Mouse (Mus musculus) right cerebral cortex, postnatal 36 days (tissue): ENCODE results near the gene Gdpd3.

Experiments used
- DNase-seq, 2 experiments: peaks; one replicate each; pipeline ENCODE4 v3.0.0; 2022; ENCODE audit warnings: low spot score in 2 of 2, mixed read lengths in 1 of 2

Gene Gdpd3

GRCm38 (mm10) chr7:126789141-126789540 lies 23.0 kb downstream of the Gdpd3 start:
- no peak for DNase-seq

DNA sequence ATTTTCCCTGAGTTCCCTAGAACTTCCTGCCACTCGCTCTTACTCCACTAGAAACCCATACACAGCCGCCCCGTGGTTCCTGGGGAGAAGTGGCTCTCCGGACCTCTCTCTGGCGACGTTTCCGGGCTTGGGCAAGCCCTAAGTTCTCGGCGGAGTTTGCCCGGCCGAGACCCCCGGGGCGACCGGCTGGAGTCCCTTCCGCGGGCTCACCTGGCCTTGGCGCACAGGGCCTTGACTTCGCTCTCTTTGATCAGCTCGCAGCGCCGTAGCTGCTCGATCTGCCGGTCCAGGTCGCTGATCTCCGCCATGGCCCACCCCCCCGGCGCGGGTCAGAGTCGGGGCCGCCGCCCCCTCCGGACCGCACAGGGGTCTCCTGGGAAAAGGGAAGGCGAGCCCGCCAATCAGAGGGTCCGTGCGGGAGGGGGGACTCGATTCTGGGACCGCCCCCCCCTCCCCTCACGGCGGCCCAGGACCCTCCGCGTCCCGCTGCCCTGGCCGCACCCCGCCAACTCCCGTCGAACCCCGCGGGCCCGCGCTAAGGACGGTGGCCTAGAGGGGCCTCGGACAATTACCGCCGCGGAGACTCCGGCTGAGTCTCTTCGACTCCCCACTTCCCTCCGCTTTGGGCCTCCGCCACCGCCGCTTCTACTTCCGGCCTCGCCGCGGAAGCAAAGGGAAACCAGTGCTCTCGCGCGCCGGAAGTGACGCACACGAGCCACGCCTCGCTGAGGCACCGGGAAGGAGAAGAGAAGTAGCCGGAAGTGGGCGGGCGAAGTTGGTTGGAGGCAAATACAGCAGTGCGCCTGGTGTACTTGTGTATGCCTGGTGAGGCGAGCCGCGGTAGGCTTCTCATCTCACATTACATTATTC lies 26.0 kb downstream of the Gdpd3 start, which contains the start of gene Ppp4c:
TSS of gene Ppp4c (minus strand) at position 646 of the 870 bp plus-strand sequence.
- peak; percentile 94 to 95 for DNase-seq

GRCm38 (mm10) chr7:126792721-126793443 lies 26.7 kb downstream of the Gdpd3 start:
- no peak for DNase-seq

DNA sequence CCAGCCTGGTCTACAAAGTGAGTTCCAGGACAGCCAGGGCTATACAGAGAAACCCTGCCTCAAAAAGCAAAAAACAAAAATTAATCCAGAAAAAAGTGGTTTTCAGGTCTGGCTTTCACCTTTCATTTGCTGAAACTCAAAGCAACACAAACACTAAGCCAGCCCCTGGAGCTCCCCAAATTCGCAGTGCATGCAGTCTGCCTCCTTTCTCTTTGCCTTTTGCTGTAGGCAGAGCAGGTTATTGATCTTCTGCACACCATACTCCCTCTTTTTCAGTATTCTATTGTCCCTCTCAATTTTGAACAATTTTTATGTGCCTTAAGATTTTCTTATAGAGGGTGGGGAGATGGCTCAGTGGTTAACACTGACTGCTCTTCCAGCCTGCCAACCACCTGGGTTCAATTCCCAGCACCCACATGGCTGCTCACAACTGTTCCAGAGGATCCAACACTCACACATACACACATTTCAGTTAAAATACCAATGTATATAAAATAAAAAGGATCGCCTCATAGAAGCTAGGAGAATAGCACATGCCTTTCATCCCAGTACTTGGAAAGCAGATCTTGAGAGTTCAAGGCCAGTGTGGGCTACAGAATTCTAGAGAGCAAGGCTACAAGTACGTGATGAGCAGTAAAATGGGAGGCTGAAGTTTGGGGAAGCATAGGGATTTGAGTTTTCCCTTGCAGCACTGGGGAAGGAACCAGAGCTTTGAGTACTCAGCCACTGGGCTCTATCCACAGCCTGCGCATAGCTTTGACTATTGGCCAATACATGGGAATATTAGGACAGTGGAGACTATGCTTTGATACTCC lies 27.5 kb downstream of the Gdpd3 start:
- DNase-seq: no peak

GRCm38 (mm10) chr7:126794271-126794605 lies 28.1 kb downstream of the Gdpd3 start:
- DNase-seq: no peak

- DNase-seq: no peak
Observed at GRCm38 (mm10) chr7:126795387-126796317, 29.5 kb downstream of the Gdpd3 start.

GRCm38 (mm10) chr7:126796350-126796932 lies 30.3 kb downstream of the Gdpd3 start:
- DNase-seq: peak; percentile 40 to 51

DNA sequence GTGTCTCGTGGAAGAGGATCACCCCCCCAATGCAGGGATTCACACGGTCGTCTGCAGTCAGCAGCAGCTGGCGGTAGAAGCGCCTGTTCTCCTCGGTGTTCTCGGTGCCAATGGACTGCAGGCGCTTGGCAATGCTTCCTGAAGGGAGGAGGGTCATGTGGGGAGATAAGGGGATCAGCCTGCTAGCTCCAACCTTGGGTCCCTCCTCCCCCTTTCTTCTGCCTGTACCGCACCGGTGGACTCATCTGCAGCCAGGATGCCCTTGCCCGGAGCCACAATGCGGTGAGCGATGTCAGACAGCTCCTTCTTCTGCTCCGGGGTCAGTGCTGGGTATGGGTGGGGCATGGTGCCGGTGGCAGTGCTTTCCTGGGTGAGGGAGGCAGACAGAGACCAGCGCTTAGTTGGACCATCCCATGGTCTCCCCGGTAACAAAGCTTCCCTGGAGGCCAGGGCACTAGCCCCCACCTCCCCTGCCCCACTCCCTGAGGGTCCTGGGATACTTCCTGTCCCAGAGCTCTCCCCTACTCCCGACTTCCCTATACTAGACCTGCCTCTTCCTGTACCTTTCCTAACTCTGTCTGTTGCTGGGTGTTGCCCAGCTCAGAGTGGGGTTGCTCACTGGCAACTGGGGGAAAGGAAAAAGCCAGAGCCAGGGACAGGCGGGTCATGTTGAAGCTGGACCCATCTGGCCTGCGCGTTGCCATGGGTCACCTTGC lies 31.4 kb downstream of the Gdpd3 start, which contains the start of gene Fam57b:
TSS of gene Fam57b (plus strand) at position 258 of the 716 bp plus-strand sequence.
- no peak for DNase-seq

GRCm38 (mm10) chr7:126798127-126799049 lies 32.3 kb downstream of the Gdpd3 start:
- DNase-seq: no peak

GRCm38 (mm10) chr7:126799050-126799467 lies 32.9 kb downstream of the Gdpd3 start:
- DNase-seq: peak; percentile 97 to 98

DNA sequence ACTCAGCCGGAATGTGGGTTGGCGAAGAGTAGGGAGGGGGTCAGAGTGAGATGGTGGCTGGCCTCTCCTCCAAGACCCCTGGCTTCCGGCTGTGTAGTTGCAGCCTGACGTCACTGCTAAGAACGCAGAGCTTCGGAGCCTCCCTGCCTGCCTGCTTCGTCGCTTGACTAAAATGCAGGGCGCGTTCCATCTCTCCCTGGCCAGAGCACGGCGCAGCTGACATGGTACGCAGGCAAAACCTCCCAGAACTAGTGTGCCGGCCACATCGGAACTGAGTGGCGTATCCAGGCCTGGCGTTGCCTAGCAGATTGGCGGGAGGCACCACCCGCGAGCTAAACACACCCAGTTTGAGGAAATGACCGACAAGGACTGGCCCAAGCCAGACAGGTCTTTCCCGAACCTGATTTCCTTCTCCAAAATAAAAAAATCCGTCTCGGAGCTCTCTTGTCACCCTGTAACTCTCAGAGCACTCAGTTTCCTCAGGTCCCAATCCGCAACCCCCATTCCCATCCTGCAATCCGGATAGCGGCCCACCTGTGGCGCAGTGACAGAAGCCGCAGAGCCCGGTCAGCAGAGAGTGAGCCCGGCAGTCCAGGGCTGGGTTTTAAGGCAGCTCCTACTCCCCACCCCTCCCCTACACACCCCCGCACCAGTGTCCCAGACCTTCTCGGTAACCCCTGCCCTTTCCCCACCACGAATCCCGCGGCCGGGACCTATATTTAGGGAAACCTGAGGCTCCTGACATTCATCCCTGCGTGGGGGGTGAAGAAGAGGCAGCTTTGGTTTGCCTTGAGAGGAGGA lies 33.5 kb downstream of the Gdpd3 start:
- DNase-seq: no peak

DNA sequence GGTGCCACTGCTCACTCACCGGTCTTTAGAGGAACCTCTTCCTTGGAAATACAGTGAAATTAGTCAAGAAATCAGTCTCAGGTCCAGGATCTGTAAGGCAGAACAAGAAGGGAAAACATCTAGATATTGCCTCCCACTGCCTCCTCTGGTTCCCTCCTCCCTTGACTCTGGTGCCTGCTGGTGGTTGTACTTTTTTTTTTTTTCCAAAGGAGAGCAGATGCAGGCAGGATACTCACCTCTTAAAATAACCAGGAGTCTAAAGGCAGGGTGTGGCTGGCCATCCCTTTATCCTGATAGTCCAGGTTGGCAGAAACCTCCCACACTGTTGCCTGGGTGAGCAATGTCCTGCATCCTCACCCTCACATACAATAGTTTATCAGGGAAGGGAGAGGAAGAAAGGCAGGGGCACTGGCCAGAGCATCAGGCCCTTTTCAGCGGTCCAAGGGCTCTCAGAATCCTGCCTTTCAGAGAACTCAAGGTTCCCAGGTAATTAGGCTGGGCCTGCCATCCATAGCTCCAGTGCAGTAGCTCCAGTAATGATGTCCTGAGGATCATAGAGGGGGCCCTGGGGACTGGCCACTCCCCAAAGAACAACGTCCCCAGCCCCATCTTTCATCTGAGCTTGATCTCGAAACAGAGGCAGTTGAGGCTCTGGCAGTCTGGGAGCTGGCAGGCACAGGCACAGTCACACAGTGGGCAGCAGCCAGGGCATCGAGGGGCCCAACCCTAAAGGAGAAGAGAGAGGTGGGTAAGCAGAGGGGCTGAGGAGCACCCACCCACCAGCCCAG lies 34.3 kb downstream of the Gdpd3 start:
- no peak for DNase-seq

GRCm38 (mm10) chr7:126801057-126801422 lies 34.9 kb downstream of the Gdpd3 start:
- no peak for DNase-seq

GRCm38 (mm10) chr7:126802134-126802889 lies 36.2 kb downstream of the Gdpd3 start:
- no peak for DNase-seq

DNA sequence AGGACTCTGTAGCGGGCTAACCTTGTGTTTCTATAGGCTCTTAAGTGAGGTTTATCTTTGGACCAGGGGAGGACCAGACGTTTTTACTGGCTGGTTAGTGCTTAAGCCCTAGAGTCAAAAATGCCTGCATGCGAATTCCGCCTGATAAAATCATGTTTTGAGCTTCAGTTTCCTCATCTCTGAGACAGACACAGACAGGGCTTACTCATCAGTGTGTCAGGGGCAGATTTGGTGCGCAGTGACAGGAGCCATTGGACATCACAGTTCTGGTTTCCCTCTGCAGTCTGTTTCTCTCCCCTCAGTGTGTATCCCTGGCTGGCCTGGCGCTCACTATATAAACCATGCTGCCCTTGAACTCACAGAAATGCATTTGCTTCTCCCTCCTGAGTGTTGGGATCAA lies 37.0 kb downstream of the Gdpd3 start:
- no peak for DNase-seq

DNA sequence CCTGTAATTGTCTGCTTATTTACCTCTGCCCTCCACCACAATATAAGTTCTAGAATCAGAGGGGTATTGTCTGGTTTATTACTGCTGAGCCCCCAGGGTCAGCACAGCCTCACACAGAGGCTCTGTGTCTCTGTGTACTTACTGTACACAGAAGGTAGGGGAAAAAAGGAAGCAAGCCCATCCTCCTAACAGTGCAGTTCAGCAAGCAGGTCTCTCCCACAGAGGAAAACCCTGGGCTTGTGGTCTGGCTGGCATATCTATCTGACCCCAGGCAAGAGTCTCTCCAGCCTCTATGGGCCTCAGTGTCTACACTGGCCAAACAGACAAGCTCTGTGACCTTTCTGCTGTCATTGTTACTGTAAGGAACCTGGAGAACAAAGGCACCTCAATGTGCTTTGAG lies 37.6 kb downstream of the Gdpd3 start:
- DNase-seq: no peak
